Mouse (Mus musculus) liver, embryonic 14.5 days (tissue): Measurements from ENCODE around the gene Krt28.

Experiments
- CTCF ChIP-seq: IDR thresholded peaks from 2 replicates; pipeline ENCODE4 v1.5.1; 2016; ENCODE audit warnings: antibody characterized with exemption, low read depth, control low read depth
- EP300 ChIP-seq: IDR thresholded peaks from 2 replicates; pipeline ENCODE4 v1.6.1; 2016; ENCODE audit warnings: antibody characterized with exemption, low read depth

- no peak for TF ChIP-seq CTCF
- TF ChIP-seq EP300: no peak
Observed at GRCm38 (mm10) chr11:99385813-99386721, 11.4 kb upstream of the Krt28 start.
